Mouse (Mus musculus) pancreas, adult 10 weeks (tissue): ENCODE results near the gene 9230110F15Rik. TPM values are rescaled to one million over a fixed set of nuclear protein-coding genes. Genes with fewer than 3 reads are reported as not detected.

Experiments
- polyA plus RNA-seq: library from polyadenylated mRNA; stranded (reverse); fragments of 350-450 nt; fragmentation: Illumina TruSeq; extraction: RNeasy Lipid Tissue Mini Kit (QIAGEN cat#74804); gene quantifications from one replicate; pipeline ENCODE4 v1.2.3, GENCODE M21; 2015; ENCODE audit warnings: low read depth, low replicate concordance; ENCODE audit not compliant: insufficient read depth

9230110F15Rik gene
- not detected for polyA plus RNA-seq

DNA sequence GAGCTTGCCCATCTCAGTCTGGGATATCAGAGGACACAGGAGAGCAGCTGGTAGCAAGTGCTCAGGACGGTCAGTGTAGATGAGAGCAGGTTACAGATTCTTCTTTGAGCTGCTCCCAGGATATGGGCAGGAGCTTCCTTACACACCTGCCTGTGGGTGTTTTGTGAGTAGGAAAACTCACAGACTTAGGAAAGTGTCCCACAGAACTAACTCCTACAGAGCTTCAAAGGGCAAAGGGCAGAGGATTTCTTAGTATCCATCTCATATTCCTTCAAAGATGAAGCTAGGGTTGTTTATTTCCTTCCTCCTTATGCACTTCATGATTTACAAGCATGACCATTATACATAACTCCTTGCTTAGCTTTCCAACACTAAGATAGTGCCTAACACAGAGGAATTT is at the start of gene 9230110F15Rik:
TSS of gene 9230110F15Rik (minus strand) at position 101 of the 400 bp plus-strand sequence.

DNA sequence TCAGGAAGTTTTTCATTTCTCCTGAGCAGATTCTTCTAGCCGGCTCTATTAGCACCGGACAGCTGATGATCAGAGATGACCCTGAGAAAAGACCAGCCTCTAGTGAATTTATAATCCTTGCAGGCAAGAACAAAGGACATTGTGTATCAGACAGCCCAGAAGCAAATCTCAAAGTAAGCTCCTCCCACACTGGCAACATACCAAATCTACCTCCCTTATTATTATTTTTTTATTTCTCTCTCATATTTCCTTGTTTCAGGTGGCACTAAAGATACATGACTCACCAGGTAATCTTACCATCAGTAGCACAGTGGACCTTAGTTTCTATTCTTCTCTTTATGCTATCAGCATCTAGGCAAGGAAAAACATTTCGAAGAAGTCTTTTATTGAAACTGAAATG is 53.9 kb downstream of the 9230110F15Rik start, which contains the start of the genes Gm27235 and D730048I06Rik:
TSS of gene Gm27235 (minus strand) at position 101 of the 400 bp plus-strand sequence.
TSS of gene D730048I06Rik (minus strand) at position 112 of the 400 bp plus-strand sequence.

Other genes with a start within 250 kb of the 9230110F15Rik start
- not detected for gene Pate4, start 232.2 kb downstream of the 9230110F15Rik start, polyA plus RNA-seq
- gene Pate3, start 195.9 kb downstream of the 9230110F15Rik start, polyA plus RNA-seq = not detected
- not detected for gene Pate1, start 156.8 kb downstream of the 9230110F15Rik start, polyA plus RNA-seq
- not detected for gene Gm17677, start 103.1 kb downstream of the 9230110F15Rik start, polyA plus RNA-seq
- gene Gm17727, start 66.0 kb downstream of the 9230110F15Rik start, polyA plus RNA-seq = not detected
- not detected for gene Gm27235, start 54.0 kb downstream of the 9230110F15Rik start, polyA plus RNA-seq
- gene D730048I06Rik, start 54.0 kb downstream of the 9230110F15Rik start, polyA plus RNA-seq = not detected
- not detected for gene 9230113P08Rik, start 64.3 kb upstream of the 9230110F15Rik start, polyA plus RNA-seq